Mouse (Mus musculus): ENCODE measurements around the gene Ctnna3. TPM values are rescaled to one million over a fixed set of nuclear protein-coding genes. Genes with fewer than 3 reads are reported as not detected.

The Ctnna3 gene
- total and polyA plus RNA-seq, 3 experiments, result not detected

DNA sequence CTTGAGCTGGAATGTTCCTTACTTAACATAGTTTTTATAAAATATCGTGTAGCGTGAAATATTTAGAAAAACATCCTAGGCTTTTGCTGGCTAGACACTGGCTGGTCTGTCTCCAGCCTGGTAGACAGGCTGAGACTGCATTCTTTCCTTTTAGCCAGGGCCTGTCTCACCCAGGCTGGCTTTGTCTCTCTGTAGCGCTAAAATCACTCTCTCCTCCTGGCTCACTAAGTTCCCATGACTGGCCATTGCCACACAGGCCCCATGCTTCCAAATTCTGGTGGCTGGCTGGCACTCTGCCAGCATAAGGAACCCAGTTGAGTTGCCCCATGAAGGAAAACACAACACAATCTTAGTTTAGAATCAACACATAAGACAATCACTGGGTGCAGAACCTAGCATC is 1450.0 kb downstream of the Ctnna3 start:
- TF ChIP-seq NRF1 (IDR thresholded peaks at IDR 0.05; ENCODE audit: insufficient read depth, low read depth, low read length, poor library complexity, severe bottlenecking) (no peak), ZNF384 (IDR thresholded peaks at IDR 0.05; ENCODE audit: low read depth, low read length) (no peak), KAT2A (conservative IDR thresholded peaks at IDR 0.05; ENCODE audit: low read depth, low read length) (no peak), ZMIZ1 (IDR thresholded peaks at IDR 0.05; ENCODE audit: low read depth, low read length) (no peak), ELF1 (IDR thresholded peaks at IDR 0.05; ENCODE audit: low read depth, low read length) (no peak), POLR2AphosphoS2 (IDR thresholded peaks at IDR 0.05; ENCODE audit: low read length) (no peak), MAFK (IDR thresholded peaks at IDR 0.05; ENCODE audit: borderline replicate concordance, low read depth, low read length) (no peak), MAX (IDR thresholded peaks at IDR 0.05; ENCODE audit: low read length) (no peak), BHLHE40 (IDR thresholded peaks at IDR 0.05; ENCODE audit: borderline replicate concordance, low read depth, low read length) (no peak), MAZ (IDR thresholded peaks at IDR 0.05; ENCODE audit: low read depth, low read length) (no peak), ETS1 (IDR thresholded peaks at IDR 0.05; ENCODE audit: low read depth, low read length) (no peak), MYC (IDR thresholded peaks at IDR 0.05; ENCODE audit: low read depth, low read length) (no peak)
- H3K4me3 ChIP-seq (ENCODE audit: control insufficient read depth in 1 of 2, insufficient read depth in 1 of 2, low read depth in 2 of 2, low read length in 2 of 2), result no peak overlapping the region
- no peak for DNase-seq (ENCODE audit: low read depth, low spot score)
- no peaks in the 10 kb centered on the region for H3K9me3 ChIP-seq (replicated peaks; ENCODE audit: insufficient read depth, low read length)
- H3K9ac ChIP-seq (ENCODE audit: control insufficient read depth, low read depth, low read length, poor library complexity, severe bottlenecking), result no peak overlapping the region
- no peaks in the 10 kb centered on the region for H3K4me1 ChIP-seq (ENCODE audit: control insufficient read depth in 1 of 2, insufficient read depth in 2 of 2, low read length in 2 of 2)
- no peaks in the 10 kb centered on the region for H3K27me3 ChIP-seq (ENCODE audit: control insufficient read depth in 1 of 2, insufficient read depth in 2 of 2, low read length in 2 of 2)
- H3K36me3 ChIP-seq (ENCODE audit: control insufficient read depth in 1 of 2, insufficient read depth in 2 of 2, low read length in 2 of 2), result no peaks in the 10 kb centered on the region
- no peaks in the 10 kb centered on the region for H3K79me2 ChIP-seq (ENCODE audit: control insufficient read depth, insufficient read depth, low read length, poor library complexity)
- H3K27ac ChIP-seq (ENCODE audit: control insufficient read depth, low read depth, low read length), result no peak overlapping the region

DNA sequence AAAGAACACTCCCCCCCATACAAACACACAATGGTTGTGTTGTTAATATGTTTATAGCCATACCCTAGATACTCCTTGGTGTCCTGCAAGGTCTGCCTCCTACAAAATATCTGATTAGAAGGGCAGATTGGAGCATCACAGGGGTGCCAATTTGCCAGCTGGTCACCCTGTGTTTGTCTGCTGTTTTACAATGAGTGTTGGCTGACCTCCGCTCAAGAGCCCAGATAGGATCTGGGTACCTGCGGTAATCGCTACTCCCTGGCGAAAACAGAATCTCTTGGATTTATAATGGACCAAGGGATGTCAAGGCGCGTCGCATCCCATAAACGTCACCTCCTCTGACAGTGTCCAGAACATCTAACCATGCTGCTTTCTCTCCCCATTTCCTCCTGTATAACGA is 1457.0 kb downstream of the Ctnna3 start:
- no peaks in the 10 kb centered on the region for H3K4me1 ChIP-seq (ENCODE audit: control insufficient read depth in 1 of 2, insufficient read depth in 2 of 2, low read length in 2 of 2)
- no peak for TF ChIP-seq TAL1 (IDR thresholded peaks at IDR 0.05; ENCODE audit: low read length)
- TF ChIP-seq MYC (IDR thresholded peaks at IDR 0.05; ENCODE audit: low read depth, low read length), result no peak
- no peak for TF ChIP-seq GATA1 (IDR thresholded peaks at IDR 0.05; ENCODE audit: low read depth, low read length)
- no peak for TF ChIP-seq MAX (IDR thresholded peaks at IDR 0.05; ENCODE audit: low read length)
- TF ChIP-seq E2F4 (IDR thresholded peaks at IDR 0.05; ENCODE audit: borderline replicate concordance, low read depth, low read length), result no peak
- TF ChIP-seq HCFC1 (IDR thresholded peaks at IDR 0.05; ENCODE audit: low read depth, low read length), result no peak
- no peak for TF ChIP-seq RCOR1 (IDR thresholded peaks at IDR 0.05; ENCODE audit: low read depth, low read length)
- no peak for TF ChIP-seq MYB (IDR thresholded peaks at IDR 0.05; ENCODE audit: low read depth, low read length)
- H3K36me3 ChIP-seq (ENCODE audit: control insufficient read depth in 1 of 2, insufficient read depth in 2 of 2, low read length in 2 of 2), result no peaks in the 10 kb centered on the region
- no peaks in the 10 kb centered on the region for H3K27me3 ChIP-seq (ENCODE audit: control insufficient read depth in 1 of 2, insufficient read depth in 2 of 2, low read length in 2 of 2)
- no peak overlapping the region for H3K27ac ChIP-seq (ENCODE audit: control insufficient read depth, low read depth, low read length)
- H3K9ac ChIP-seq (ENCODE audit: control insufficient read depth, low read depth, low read length, poor library complexity, severe bottlenecking), result no peak overlapping the region
- no peak overlapping the region for H3K4me3 ChIP-seq (ENCODE audit: control insufficient read depth in 1 of 2, insufficient read depth in 1 of 2, low read depth in 2 of 2, low read length in 2 of 2)
- DNase-seq (ENCODE audit: low read depth, low spot score), result no peak
- H3K79me2 ChIP-seq (ENCODE audit: control insufficient read depth, insufficient read depth, low read length, poor library complexity), result no peaks in the 10 kb centered on the region
- no peaks in the 10 kb centered on the region for H3K9me3 ChIP-seq (replicated peaks; ENCODE audit: insufficient read depth, low read length)
